Mouse (Mus musculus): ENCODE measurements around the gene 6430571L13Rik. TPM values are rescaled to one million over a fixed set of nuclear protein-coding genes. Genes with fewer than 3 reads are reported as not detected.
A peak's percentile ranks its signal among the peaks of the same experiment; 100 is the strongest.

Gene 6430571L13Rik
- total and polyA plus RNA-seq, 3 experiments = 0.35 TPM; not detected in 1

GRCm38 (mm10) chr9:107369270-107370105 lies 29.1 kb downstream of the 6430571L13Rik start:
- Histone ChIP-seq H3K9me3 (replicated peaks; ENCODE audit: insufficient read depth, low read length) (no peaks in the 10 kb centered on the region), H3K4me3 (ENCODE audit: control insufficient read depth in 1 of 2, insufficient read depth in 1 of 2, low read depth in 2 of 2, low read length in 2 of 2) (no peak overlapping the region), H3K9ac (ENCODE audit: control insufficient read depth, low read depth, low read length, poor library complexity, severe bottlenecking) (peak overlapping the region; percentile 10; the same call in 1 of the 2 replicates), H3K36me3 (ENCODE audit: control insufficient read depth in 1 of 2, insufficient read depth in 2 of 2, low read length in 2 of 2) (peaks cover 0 to 14% of the 10 kb centered on the region in 2 experiments; a peak in 2 of 4 replicates), H3K79me2 (ENCODE audit: control insufficient read depth, insufficient read depth, low read length, poor library complexity) (no peaks in the 10 kb centered on the region), H3K4me1 (ENCODE audit: control insufficient read depth in 1 of 2, insufficient read depth in 2 of 2, low read length in 2 of 2) (peaks cover 0 to 26% of the 10 kb centered on the region in 2 experiments; a peak in 3 of 4 replicates), H3K27me3 (ENCODE audit: control insufficient read depth in 1 of 2, insufficient read depth in 2 of 2, low read length in 2 of 2) (no peaks in the 10 kb centered on the region), H3K27ac (ENCODE audit: control insufficient read depth, low read depth, low read length) (0 out of 2 replicates have a peak overlapping the region, but pooled peaks have one; percentile 15)
- peak; percentile 75 for DNase-seq (ENCODE audit: low read depth, low spot score)
- peak; percentile 92 for TF ChIP-seq TAL1 (IDR thresholded peaks at IDR 0.05; ENCODE audit: low read length)
- TF ChIP-seq MAZ (IDR thresholded peaks at IDR 0.05; ENCODE audit: low read depth, low read length) = peak; percentile 90
- peak; percentile 62 for TF ChIP-seq ETS1 (IDR thresholded peaks at IDR 0.05; ENCODE audit: low read depth, low read length)
- TF ChIP-seq GATA1 (IDR thresholded peaks at IDR 0.05; ENCODE audit: low read depth, low read length) = peak; percentile 65; the same call in 1 of the 2 replicates
- TF ChIP-seq NELFE (IDR thresholded peaks at IDR 0.05; ENCODE audit: low read depth, low read length) = no peak
- peak; percentile 77 for TF ChIP-seq TCF12 (IDR thresholded peaks at IDR 0.05; ENCODE audit: low read depth, low read length)
- no peak for TF ChIP-seq CHD1 (IDR thresholded peaks at IDR 0.05; ENCODE audit: low read depth, low read length)
- TF ChIP-seq MYC (IDR thresholded peaks at IDR 0.05; ENCODE audit: low read depth, low read length) = no peak
- no peak for TF ChIP-seq RAD21 (IDR thresholded peaks at IDR 0.05; ENCODE audit: low read depth, low read length)
- TF ChIP-seq EP300 (IDR thresholded peaks at IDR 0.05; ENCODE audit: low read depth in 1 of 2, low read length in 2 of 2) = peak; percentile 67 to 75
- no peak for TF ChIP-seq GABPA (IDR thresholded peaks at IDR 0.05; ENCODE audit: low read depth, low read length)
- no peak for TF ChIP-seq ELF1 (IDR thresholded peaks at IDR 0.05; ENCODE audit: low read depth, low read length)
- TF ChIP-seq CTCF (IDR thresholded peaks at IDR 0.05 in 2 of 3, conservative IDR thresholded peaks at IDR 0.05 in 1 of 3; ENCODE audit: control insufficient read depth in 1 of 3, insufficient read depth in 1 of 3, low read depth in 2 of 3, low read length in 3 of 3, poor library complexity in 1 of 3, severe bottlenecking in 1 of 3) = no peak
- no peak for TF ChIP-seq MAFK (IDR thresholded peaks at IDR 0.05; ENCODE audit: borderline replicate concordance, low read depth, low read length)
- no peak for TF ChIP-seq HCFC1 (IDR thresholded peaks at IDR 0.05; ENCODE audit: low read depth, low read length)
- no peak for TF ChIP-seq ZC3H11A (IDR thresholded peaks at IDR 0.05; ENCODE audit: low read depth, low read length)

DNA sequence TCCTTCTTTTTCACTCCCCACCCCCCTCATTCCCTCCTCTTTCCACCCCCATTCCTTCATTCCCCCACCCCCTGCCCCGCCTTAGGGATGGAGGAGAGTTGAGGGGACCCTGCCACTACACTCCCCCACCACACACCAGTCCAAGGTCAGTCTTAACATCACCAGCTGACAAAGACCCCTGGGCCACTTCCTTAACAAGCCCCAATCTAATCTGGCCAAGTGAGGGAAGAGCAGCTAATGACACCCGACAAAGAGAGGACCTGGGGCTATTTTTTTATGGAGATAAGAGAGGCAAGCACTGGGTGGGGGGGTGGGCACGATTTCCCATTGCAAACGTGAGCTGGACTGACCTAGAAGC lies 29.7 kb downstream of the 6430571L13Rik start:
- Histone ChIP-seq H3K36me3 (ENCODE audit: control insufficient read depth in 1 of 2, insufficient read depth in 2 of 2, low read length in 2 of 2) (peaks cover 0 to 14% of the 10 kb centered on the region in 2 experiments; a peak in 2 of 4 replicates), H3K27me3 (ENCODE audit: control insufficient read depth in 1 of 2, insufficient read depth in 2 of 2, low read length in 2 of 2) (no peaks in the 10 kb centered on the region), H3K4me1 (ENCODE audit: control insufficient read depth in 1 of 2, insufficient read depth in 2 of 2, low read length in 2 of 2) (peaks cover 0 to 26% of the 10 kb centered on the region in 2 experiments; a peak in 3 of 4 replicates), H3K9ac (ENCODE audit: control insufficient read depth, low read depth, low read length, poor library complexity, severe bottlenecking) (no peak overlapping the region), H3K27ac (ENCODE audit: control insufficient read depth, low read depth, low read length) (no peak overlapping the region), H3K79me2 (ENCODE audit: control insufficient read depth, insufficient read depth, low read length, poor library complexity) (no peaks in the 10 kb centered on the region), H3K9me3 (replicated peaks; ENCODE audit: insufficient read depth, low read length) (no peaks in the 10 kb centered on the region), H3K4me3 (ENCODE audit: control insufficient read depth in 1 of 2, insufficient read depth in 1 of 2, low read depth in 2 of 2, low read length in 2 of 2) (no peak overlapping the region)
- 0 out of 2 replicates have a peak, but pooled peaks have one; percentile 1 for TF ChIP-seq MAZ (IDR thresholded peaks at IDR 0.05; ENCODE audit: low read depth, low read length)
- no peak for TF ChIP-seq TBP (IDR thresholded peaks at IDR 0.05; ENCODE audit: low read depth, low read length)
- no peak for TF ChIP-seq UBTF (IDR thresholded peaks at IDR 0.05; ENCODE audit: borderline replicate concordance, insufficient read depth, low read depth, low read length)
- TF ChIP-seq SIN3A (IDR thresholded peaks at IDR 0.05; ENCODE audit: low read length) = no peak
- peak; percentile 26 for DNase-seq (ENCODE audit: low read depth, low spot score)
